Mouse (Mus musculus) forebrain, embryonic 15.5 days (tissue): ENCODE results near the gene Mef2d. TPM values are rescaled to one million over a fixed set of nuclear protein-coding genes. Genes with fewer than 3 reads are reported as not detected.

ENCODE experiments used
- ATAC-seq: fragments of 200-750 bp; cut with Nextera tagmentation; replicated peaks from 2 replicates; pipeline ENCODE4 v1.8.0; 2017; ENCODE audit warnings: mild to moderate bottlenecking, moderate TSS enrichment, moderate library complexity
- H3K27ac ChIP-seq: fragments of 300-500 bp; sonication (generic); replicated peaks from 2 replicates; pipeline ENCODE4 v1.5.1; 2015; ENCODE audit warnings: mild to moderate bottlenecking, inconsistent platforms
- H3K27me3 ChIP-seq: fragments of 300-500 bp; sonication (generic); 2 replicates; pipeline ENCODE4 v1.6.1; 2015; ENCODE audit warnings: inconsistent platforms
- H3K36me3 ChIP-seq: fragments of 300-500 bp; sonication (generic); 2 replicates; pipeline ENCODE4 v1.6.1; 2015; ENCODE audit warnings: mild to moderate bottlenecking, inconsistent platforms
- H3K4me1 ChIP-seq: fragments of 300-500 bp; sonication (generic); 2 replicates; pipeline ENCODE4 v1.6.1; 2015; ENCODE audit warnings: inconsistent platforms
- H3K4me2 ChIP-seq: fragments of 300-500 bp; sonication (generic); replicated peaks from 2 replicates; pipeline ENCODE4 v1.6.1; 2015; ENCODE audit warnings: mild to moderate bottlenecking, inconsistent platforms
- H3K4me3 ChIP-seq: fragments of 300-500 bp; sonication (generic); 2 replicates; pipeline ENCODE4 v1.5.1; 2015; ENCODE audit warnings: mild to moderate bottlenecking, inconsistent platforms
- H3K9ac ChIP-seq: fragments of 300-500 bp; sonication (generic); replicated peaks from 2 replicates; pipeline ENCODE4 v1.6.1; 2015; ENCODE audit warnings: mild to moderate bottlenecking, inconsistent platforms
- H3K9me3 ChIP-seq: fragments of 300-500 bp; sonication (generic); 2 replicates; pipeline ENCODE4 v1.6.1; 2016; ENCODE audit warnings: inconsistent platforms
- WGBS: fragments of 180-500 bp; shearing (Covaris S2); methylation state at CpG from one replicate; pipeline ENCODE4 v1.1.7; 2015; ENCODE audit warnings: mixed read lengths; 5-methylcytosine and 5-hydroxymethylcytosine counted together
- polyA plus RNA-seq: library from polyadenylated mRNA; unstranded; fragments of >200 nt; fragmentation: Nextera tagmentation; extraction: Ambion mirVana; gene quantifications from 2 replicates; pipeline ENCODE4 v1.2.1, GENCODE M21; 2015

Gene Mef2d
- polyA plus RNA-seq, 1 experiment from 2014 or later, result 21.3 TPM

DNA sequence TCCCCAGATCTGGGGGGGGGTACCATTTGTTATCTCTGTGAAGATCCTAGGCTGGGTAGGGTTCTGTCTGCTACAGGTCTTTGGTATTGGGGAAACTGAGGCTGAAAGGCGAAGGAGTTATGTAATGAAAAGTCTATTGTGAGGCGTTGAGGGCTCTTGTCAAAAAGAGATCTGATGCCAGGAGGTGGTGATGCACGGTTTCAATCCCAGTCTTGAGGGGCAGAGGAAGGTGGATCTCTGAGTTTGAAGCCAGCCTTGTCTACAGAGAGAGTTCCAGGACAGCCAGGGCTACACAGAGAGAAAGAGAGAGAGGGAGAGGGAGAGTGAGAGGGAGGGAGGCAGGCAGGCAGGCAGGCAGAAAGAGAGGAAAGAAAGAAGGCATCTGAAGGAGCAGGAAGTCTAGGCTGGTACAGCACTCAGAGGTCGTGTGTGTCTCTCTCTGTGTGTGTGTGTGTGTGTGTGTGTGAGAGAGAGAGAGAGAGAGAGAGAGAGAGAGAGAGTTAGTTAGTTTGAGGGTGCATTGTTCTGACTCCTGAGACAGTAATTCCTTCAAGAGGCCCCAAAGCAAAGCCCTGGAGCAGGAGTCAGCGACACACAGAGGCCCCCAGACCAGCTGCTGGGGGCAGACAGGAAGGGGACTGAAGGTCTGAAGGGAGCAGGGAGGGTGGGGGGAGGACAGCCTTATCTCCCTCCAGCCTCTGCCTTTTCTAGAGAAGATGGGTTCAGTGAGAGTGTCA, 4.4 kb downstream of the Mef2d start:
- 35% methylated on average over 5 of the region's 5 CpGs for WGBS
- Histone ChIP-seq H3K27me3 (no peaks in the 10 kb centered on the region), H3K9ac (no peak overlapping the region), H3K36me3 (no peaks in the 10 kb centered on the region), H3K9me3 (no peaks in the 10 kb centered on the region), H3K4me2 (no peak overlapping the region), H3K27ac (no peak overlapping the region), H3K4me1 (peaks cover 90% of the 10 kb centered on the region), H3K4me3 (no peak overlapping the region)
- no peak for ATAC-seq

- ATAC-seq, result no peak
- no peak overlapping the region for H3K9ac ChIP-seq
- no peaks in the 10 kb centered on the region for H3K27me3 ChIP-seq
- 66% methylated on average over 2 of the region's 2 CpGs for WGBS
- no peak overlapping the region for H3K4me2 ChIP-seq
- H3K9me3 ChIP-seq, result no peaks in the 10 kb centered on the region
- H3K36me3 ChIP-seq, result no peaks in the 10 kb centered on the region
- H3K4me3 ChIP-seq, result no peak overlapping the region
- H3K4me1 ChIP-seq, result peaks cover 97% of the 10 kb centered on the region
- H3K27ac ChIP-seq, result no peak overlapping the region
Measured at GRCm38 (mm10) chr3:88147444-88147843, 5.3 kb downstream of the Mef2d start.

DNA sequence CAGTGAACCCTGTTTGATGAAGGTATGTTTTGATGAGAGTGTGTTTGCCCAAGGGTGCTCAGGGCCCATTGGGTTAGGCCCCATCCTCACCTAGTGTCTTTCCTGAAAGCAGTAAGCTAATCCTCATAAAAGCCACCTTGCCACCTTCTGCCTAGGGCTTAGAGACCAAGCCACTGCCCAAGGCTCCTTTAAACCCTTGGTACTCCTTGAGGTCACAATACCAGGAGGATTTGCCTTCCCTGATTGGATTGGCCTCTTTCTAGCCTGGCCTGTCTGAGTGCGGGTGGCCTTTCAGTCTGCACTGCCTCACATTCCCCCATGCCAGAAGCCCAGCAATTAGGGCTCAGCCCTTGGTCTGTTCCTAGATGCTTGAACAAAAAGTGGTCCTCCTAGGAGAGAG, 5.7 kb downstream of the Mef2d start:
- no peaks in the 10 kb centered on the region for H3K36me3 ChIP-seq
- H3K4me3 ChIP-seq, result no peak overlapping the region
- H3K27ac ChIP-seq, result no peak overlapping the region
- peaks cover 99% of the 10 kb centered on the region for H3K4me1 ChIP-seq
- no peak for ATAC-seq
- H3K9me3 ChIP-seq, result no peaks in the 10 kb centered on the region
- H3K9ac ChIP-seq, result no peak overlapping the region
- H3K27me3 ChIP-seq, result no peaks in the 10 kb centered on the region
- no peak overlapping the region for H3K4me2 ChIP-seq
- 74% methylated on average over 1 of the region's 1 CpGs for WGBS

DNA sequence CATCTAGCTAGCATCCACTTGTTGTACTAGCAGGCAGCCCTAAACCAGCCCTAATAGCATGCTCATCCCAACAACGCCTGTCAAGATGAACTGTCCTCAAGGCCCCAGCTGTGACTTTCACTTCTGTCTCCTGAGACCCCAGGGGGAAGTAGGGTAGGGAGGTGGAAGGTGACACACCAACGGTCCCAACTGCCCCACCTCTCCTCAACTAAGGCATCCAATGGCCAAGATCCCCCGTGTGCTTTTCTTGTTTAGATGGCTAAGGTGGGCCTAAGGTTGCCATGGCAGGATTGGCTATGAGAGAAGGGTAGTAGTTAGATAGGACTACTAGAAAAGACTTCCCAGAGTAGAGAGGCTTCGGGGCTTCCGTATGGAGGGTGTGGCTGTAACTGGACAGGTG, 6.2 kb downstream of the Mef2d start:
- no peaks in the 10 kb centered on the region for H3K9me3 ChIP-seq
- no peak overlapping the region for H3K4me2 ChIP-seq
- WGBS, result 94% methylated on average over 5 of the region's 5 CpGs
- no peak overlapping the region for H3K27ac ChIP-seq
- no peaks in the 10 kb centered on the region for H3K36me3 ChIP-seq
- no peak overlapping the region for H3K9ac ChIP-seq
- H3K4me3 ChIP-seq, result no peak overlapping the region
- H3K27me3 ChIP-seq, result no peaks in the 10 kb centered on the region
- peaks cover 99% of the 10 kb centered on the region for H3K4me1 ChIP-seq
- ATAC-seq, result no peak

GRCm38 (mm10) chr3:88148776-88149509, 6.8 kb downstream of the Mef2d start:
- Histone ChIP-seq H3K4me3 (no peak overlapping the region), H3K4me1 (peaks cover 97% of the 10 kb centered on the region), H3K4me2 (no peak overlapping the region), H3K36me3 (no peaks in the 10 kb centered on the region), H3K9me3 (no peaks in the 10 kb centered on the region), H3K27ac (peak overlapping the region; percentile 93), H3K9ac (0 out of 2 replicates have a peak overlapping the region, but pooled peaks have one; percentile 30), H3K27me3 (no peaks in the 10 kb centered on the region)
- no peak for ATAC-seq
- WGBS, result 49% methylated on average over 4 of the region's 4 CpGs

DNA sequence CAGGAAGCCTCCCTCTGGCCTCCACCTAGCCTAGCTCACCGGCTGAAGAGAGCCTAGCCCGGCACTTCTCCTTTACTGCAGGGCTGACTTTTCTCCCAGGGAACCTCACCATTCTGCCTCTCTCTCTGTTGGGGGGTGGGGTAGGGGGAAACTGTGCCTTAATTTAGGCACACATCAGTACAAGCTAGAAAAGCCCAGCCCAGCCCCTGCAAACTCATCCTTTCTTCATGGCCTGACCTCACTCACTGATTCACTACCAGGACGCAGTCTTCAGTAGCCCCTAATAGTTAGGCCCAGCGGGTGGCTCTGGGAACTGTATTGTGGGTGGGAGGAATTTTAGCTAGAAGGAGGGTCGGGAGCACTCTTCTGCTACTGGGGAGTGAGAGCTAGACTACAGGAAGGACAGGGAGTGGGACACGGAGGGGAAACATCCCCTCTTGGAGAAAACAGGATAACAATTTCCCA, 7.4 kb downstream of the Mef2d start:
- Histone ChIP-seq H3K4me3 (no peak overlapping the region), H3K36me3 (no peaks in the 10 kb centered on the region), H3K27ac (peak overlapping the region; percentile 93), H3K9me3 (no peaks in the 10 kb centered on the region), H3K4me1 (peaks cover 91% of the 10 kb centered on the region), H3K27me3 (no peaks in the 10 kb centered on the region), H3K9ac (peak overlapping the region; percentile 30; the same call in 1 of the 2 replicates), H3K4me2 (peak overlapping the region; percentile 31)
- ATAC-seq, result no peak
- 6% methylated on average over 6 of the region's 6 CpGs for WGBS

GRCm38 (mm10) chr3:88150061-88150998, 8.2 kb downstream of the Mef2d start:
- H3K27ac ChIP-seq, result peak overlapping the region; percentile 93
- peak overlapping the region; percentile 30 for H3K9ac ChIP-seq
- no peaks in the 10 kb centered on the region for H3K36me3 ChIP-seq
- ATAC-seq, result peak; percentile 61
- H3K27me3 ChIP-seq, result no peaks in the 10 kb centered on the region
- peak overlapping the region; percentile 31 for H3K4me2 ChIP-seq
- H3K4me3 ChIP-seq, result no peak overlapping the region; the same call in 1 of the 2 replicates
- peaks cover 88% of the 10 kb centered on the region for H3K4me1 ChIP-seq
- H3K9me3 ChIP-seq, result no peaks in the 10 kb centered on the region
- WGBS, result 10% methylated on average over 14 of the region's 14 CpGs

DNA sequence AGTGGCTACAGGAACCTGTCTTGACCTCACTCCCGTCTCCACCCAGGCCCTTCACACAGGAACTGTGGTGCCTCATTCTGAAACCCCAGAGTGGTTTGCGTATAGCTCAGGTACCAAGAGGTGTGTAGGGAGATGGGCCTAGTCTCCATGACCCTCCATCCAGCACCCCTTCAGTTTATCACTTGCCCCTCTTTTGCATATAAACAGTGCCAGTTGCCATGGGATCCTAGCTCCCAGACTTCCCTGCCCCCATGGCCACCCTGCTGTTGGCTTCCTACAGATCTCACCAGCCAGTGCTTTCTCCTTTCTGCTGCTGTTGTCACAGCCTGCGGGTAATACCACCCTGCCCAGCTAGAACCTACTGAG, 8.8 kb downstream of the Mef2d start:
- Histone ChIP-seq H3K36me3 (no peaks in the 10 kb centered on the region), H3K27me3 (no peaks in the 10 kb centered on the region), H3K4me2 (peak overlapping the region; percentile 31; the same call in 1 of the 2 replicates), H3K4me3 (no peak overlapping the region), H3K4me1 (peaks cover 82% of the 10 kb centered on the region), H3K27ac (peak overlapping the region; percentile 93), H3K9ac (peak overlapping the region; percentile 30; the same call in 1 of the 2 replicates), H3K9me3 (no peaks in the 10 kb centered on the region)
- WGBS, result 60% methylated on average over 3 of the region's 3 CpGs
- no peak for ATAC-seq

- H3K4me1 ChIP-seq, result peaks cover 71% of the 10 kb centered on the region
- H3K27me3 ChIP-seq, result no peaks in the 10 kb centered on the region
- no peak overlapping the region for H3K4me3 ChIP-seq
- no peaks in the 10 kb centered on the region for H3K9me3 ChIP-seq
- WGBS, result 24% methylated on average over 3 of the region's 3 CpGs
- peak overlapping the region; percentile 93 for H3K27ac ChIP-seq
- H3K4me2 ChIP-seq, result peak overlapping the region; percentile 34
- H3K9ac ChIP-seq, result peak overlapping the region; percentile 25; the same call in 1 of the 2 replicates
- peak; percentile 89 for ATAC-seq
- 0 out of 2 replicates have a peak, but pooled peaks cover 8% of the 10 kb centered on the region for H3K36me3 ChIP-seq
Measured at GRCm38 (mm10) chr3:88152056-88152455, 9.9 kb downstream of the Mef2d start.

DNA sequence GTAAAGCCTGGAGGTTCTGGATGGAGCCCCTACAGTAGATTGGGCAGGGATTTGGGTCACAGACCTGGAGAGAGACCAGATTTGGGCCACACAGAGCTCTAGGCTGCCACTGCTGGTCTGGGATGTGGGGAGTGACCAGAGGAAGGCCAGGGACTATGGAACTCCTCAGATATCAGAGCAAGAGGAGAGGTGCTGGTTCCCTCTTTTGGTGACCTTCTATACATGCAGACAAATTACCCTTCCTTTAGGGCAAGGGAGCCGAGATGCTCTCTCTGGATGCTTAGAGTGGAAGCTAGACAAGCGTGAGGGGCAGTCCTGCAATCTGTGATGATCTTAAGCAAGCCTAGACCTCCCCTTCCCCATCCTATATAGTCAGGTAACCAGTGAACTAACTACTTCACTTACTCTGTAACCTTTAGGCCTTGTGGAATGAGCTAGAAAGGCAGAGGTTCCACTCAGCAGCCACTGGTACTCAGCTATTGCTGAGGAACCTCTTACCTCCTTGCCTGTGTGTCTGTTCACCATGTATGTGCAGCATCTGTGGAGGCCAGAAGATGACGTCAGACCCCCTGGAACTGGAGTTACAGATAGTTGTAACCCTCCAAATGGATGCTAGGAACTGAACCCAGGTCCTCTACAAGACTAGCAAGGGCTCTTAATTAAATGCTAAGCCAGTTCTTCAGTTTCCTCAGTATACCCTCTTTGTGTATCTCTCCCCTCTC, 11.3 kb downstream of the Mef2d start:
- Histone ChIP-seq H3K36me3 (0 out of 2 replicates have a peak, but pooled peaks cover 8% of the 10 kb centered on the region), H3K27me3 (no peaks in the 10 kb centered on the region), H3K4me2 (no peak overlapping the region), H3K9me3 (no peaks in the 10 kb centered on the region), H3K9ac (no peak overlapping the region), H3K27ac (peak overlapping the region; percentile 93), H3K4me1 (peaks cover 61% of the 10 kb centered on the region), H3K4me3 (no peak overlapping the region)
- no peak for ATAC-seq
- WGBS, result 84% methylated on average over 3 of the region's 3 CpGs

DNA sequence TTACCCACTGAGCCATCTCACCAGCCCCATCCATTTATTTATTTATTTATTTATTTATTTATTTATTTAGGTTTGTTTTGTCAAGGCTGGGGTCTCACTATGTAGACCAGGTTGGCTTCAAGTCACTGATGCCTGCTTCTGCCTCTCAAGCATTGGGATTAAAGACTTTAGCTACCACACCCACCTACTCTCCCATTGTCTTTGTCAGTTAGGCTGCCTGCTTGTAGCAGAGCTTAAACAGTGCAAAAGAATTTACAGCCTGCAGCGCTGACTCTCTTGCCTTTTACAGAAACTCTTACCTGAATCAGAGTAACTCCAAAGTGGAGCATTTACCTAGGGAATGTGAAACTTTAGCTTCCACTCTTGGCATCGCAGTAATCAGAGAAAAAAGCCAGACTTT, 12.1 kb downstream of the Mef2d start:
- ATAC-seq, result no peak
- H3K27ac ChIP-seq, result no peak overlapping the region
- no peak overlapping the region for H3K4me2 ChIP-seq
- H3K36me3 ChIP-seq, result peaks cover 16% of the 10 kb centered on the region; the same call in 1 of the 2 replicates
- no peaks in the 10 kb centered on the region for H3K9me3 ChIP-seq
- no peak overlapping the region for H3K9ac ChIP-seq
- WGBS, result 71% methylated on average over 2 of the region's 2 CpGs
- H3K27me3 ChIP-seq, result no peaks in the 10 kb centered on the region
- H3K4me3 ChIP-seq, result no peak overlapping the region
- H3K4me1 ChIP-seq, result peaks cover 53% of the 10 kb centered on the region
